Mouse (Mus musculus) lung, adult 2 months (tissue): Measurements from ENCODE around the gene Rbsn.

Experiments used
- CTCF ChIP-seq: fragments of 200-500 bp; IDR thresholded peaks from 2 replicates; pipeline ENCODE4 v1.5.1; 2011; ENCODE audit warnings: mild to moderate bottlenecking, low read length, control low read depth; ENCODE audit not compliant: insufficient read depth
- POLR2A ChIP-seq: fragments of 200-500 bp; IDR thresholded peaks from 2 replicates; pipeline ENCODE4 v1.6.1; 2011; ENCODE audit warnings: low read depth, mild to moderate bottlenecking, control low read depth, low read length, borderline replicate concordance; ENCODE audit errors: extremely low read depth

DNA sequence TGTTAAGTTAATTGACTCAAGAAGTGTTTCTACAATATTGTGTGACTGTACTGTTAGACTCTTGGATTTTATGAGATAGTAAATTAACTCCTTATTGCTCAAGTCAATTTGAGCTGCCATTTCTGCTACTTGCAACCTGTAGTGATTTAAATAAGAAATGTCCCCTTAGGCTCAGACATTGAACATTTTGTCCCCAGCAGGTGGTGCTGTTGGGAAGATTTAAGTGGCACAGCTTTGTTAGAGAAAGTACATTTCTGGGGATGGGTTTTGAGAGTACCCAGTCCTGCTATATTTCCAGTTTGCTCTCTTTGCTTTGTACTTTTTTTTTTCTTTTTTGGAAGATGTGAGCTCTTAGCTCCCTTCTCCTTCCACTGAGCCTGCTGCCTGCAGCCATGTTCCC, 40.6 kb upstream of the Rbsn start:
- no peak for TF ChIP-seq CTCF
- TF ChIP-seq POLR2A = no peak
